Mouse (Mus musculus) G1E (cell line): ENCODE measurements at regions not wholly inside any gene's neighbourhood (a gene's known extent, or its start where the extent isn't known, plus 50 kb on each side); places are given as distances from the start of the nearest gene placed in this dataset.
"Not testable (repeated sequence)": the region's sequence is repeated elsewhere in the genome, so short reads cannot be mapped to it uniquely, and the experiment has no call there.

Experiments used
- ATAC-seq: 2 replicates; pipeline ENCODE4 v1.8.0; 2016; ENCODE audit warnings: mild to moderate bottlenecking; ENCODE audit not compliant: insufficient number of reproducible peaks, poor library complexity, low FRiP score, severe bottlenecking; ENCODE audit errors: extremely low read depth
- DNase-seq: peaks from one replicate; pipeline ENCODE4 v3.0.0; 2012; ENCODE audit warnings: low spot score
- H3K27me3 ChIP-seq: 2 replicates; pipeline ENCODE4 v1.6.1; 2012; ENCODE audit warnings: mild to moderate bottlenecking, low read length, inconsistent platforms; ENCODE audit not compliant: insufficient read depth
- H3K36me3 ChIP-seq: replicated peaks from 2 replicates; pipeline ENCODE3; 2012; ENCODE audit warnings: mild to moderate bottlenecking, inconsistent platforms
- H3K4me1 ChIP-seq: 2 replicates; pipeline ENCODE4 v1.6.1; 2012; ENCODE audit warnings: low read depth, low read length, inconsistent platforms, mixed read lengths; ENCODE audit not compliant: insufficient read depth
- H3K4me3 ChIP-seq: 2 replicates; pipeline ENCODE4 v1.5.1; 2012; ENCODE audit warnings: low read depth, mild to moderate bottlenecking, inconsistent platforms, low read length, moderate library complexity, mixed read lengths
- H3K9me3 ChIP-seq: replicated peaks from 2 replicates; pipeline ENCODE4 v1.6.1; 2012; ENCODE audit warnings: inconsistent platforms
- CTCF ChIP-seq: IDR thresholded peaks from 2 replicates; pipeline ENCODE4 v1.5.1; 2012; ENCODE audit warnings: low read depth, low read length, inconsistent platforms, mixed read lengths
- GATA1 ChIP-seq: IDR thresholded peaks from 2 replicates; pipeline ENCODE4 v1.6.1; 2012; ENCODE audit warnings: borderline replicate concordance, low read length, inconsistent platforms, mixed read lengths
- GATA2 ChIP-seq: IDR thresholded peaks from 2 replicates; pipeline ENCODE4 v1.6.1; 2012; ENCODE audit warnings: low read depth, low read length, inconsistent platforms, borderline replicate concordance
- POLR2AphosphoS5 ChIP-seq: IDR thresholded peaks from 2 replicates; pipeline ENCODE4 v1.6.1; 2012; ENCODE audit warnings: low read depth, low read length, inconsistent platforms; ENCODE audit not compliant: insufficient replicate concordance
- TAL1 ChIP-seq: conservative IDR thresholded peaks from 2 replicates; pipeline ENCODE4 v1.6.1; 2012; ENCODE audit warnings: low read depth, low read length, inconsistent platforms, mixed read lengths

DNA sequence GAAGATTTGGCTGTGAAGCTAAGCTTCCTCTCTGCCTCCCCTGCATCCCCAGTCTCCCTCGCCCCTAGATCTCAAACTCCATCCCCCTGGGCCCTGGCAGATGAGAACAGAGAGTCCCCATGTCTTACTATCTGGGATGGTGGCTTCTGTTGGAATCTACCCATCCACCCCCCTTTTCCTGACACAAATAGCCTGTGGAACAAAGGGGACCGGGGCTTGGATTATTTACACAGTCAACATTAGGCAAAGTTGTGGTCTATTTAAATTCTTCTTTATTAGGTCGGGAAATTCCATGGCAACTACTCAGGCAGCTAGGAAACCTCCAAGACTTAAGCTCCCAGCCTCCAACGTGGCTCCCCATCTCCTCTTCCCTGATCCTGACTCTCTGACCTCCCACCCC is 279.9 kb downstream of the Cyp26b1 start:
- peaks cover 3% of the 10 kb centered on the region; the same call in 1 of the 2 replicates for H3K27me3 ChIP-seq
- H3K36me3 ChIP-seq, result no peaks in the 10 kb centered on the region
- DNase-seq (no peak), ATAC-seq (no peak)
- TF ChIP-seq CTCF (no peak), GATA1 (no peak), POLR2AphosphoS5 (no peak), GATA2 (no peak), TAL1 (no peak)
- no peaks in the 10 kb centered on the region for H3K9me3 ChIP-seq
- H3K4me3 ChIP-seq, result no peak overlapping the region
- no peaks in the 10 kb centered on the region for H3K4me1 ChIP-seq

DNA sequence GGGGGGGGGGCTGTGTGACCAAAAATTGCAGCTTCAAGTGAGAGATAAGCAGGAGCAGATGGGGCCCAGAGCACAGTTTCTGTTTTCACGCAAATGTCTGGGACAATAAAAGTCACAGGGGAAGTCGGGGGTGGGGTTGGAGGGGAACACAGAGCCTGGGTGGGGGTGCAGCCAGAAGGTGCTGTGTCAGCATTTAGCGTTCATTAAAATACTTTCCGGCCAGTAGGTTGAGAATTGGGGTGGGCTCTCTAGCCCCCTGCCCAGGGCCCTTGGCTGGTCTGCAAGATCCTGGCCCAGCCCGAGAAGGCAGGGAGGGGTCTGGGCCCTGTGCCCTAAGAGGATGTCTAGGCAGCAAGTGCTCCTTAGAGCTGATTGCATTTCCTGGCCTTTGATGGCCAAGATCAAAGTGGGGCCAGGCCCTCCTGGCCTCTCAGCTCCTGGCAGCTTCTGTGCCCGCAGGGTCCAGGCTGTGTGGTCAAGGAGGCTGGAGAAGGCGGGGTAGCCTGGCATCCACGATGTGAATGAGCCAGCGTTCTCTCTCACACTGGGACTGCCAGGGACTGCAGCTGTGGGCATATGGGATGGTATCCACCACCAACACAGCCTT is 283.0 kb downstream of the Cyp26b1 start:
- peaks cover 3% of the 10 kb centered on the region; the same call in 1 of the 2 replicates for H3K27me3 ChIP-seq
- TF ChIP-seq CTCF (no peak), POLR2AphosphoS5 (no peak), GATA1 (no peak), TAL1 (no peak), GATA2 (no peak)

DNA sequence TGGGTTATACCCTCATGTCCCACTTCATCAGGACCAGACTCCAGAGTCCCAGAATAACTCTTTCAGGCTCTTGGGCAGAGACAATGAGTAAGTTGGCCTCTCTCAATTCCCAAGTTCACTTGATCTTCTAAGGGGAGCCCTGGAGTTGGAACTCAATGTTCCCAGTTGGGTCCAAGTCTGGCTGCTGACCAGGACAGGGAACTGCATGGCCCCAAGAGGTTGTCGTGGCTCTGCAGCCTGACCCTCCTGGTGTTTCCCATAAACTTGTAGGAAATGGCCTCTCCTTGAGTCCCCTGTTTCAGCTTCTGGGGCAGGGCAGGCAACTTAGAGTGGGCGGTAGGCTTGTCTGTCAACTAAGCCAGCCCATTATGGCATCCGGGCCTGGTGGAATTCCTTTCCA is 286.2 kb downstream of the Cyp26b1 start:
- no peaks in the 10 kb centered on the region for H3K9me3 ChIP-seq
- TF ChIP-seq CTCF (no peak), GATA1 (no peak), POLR2AphosphoS5 (no peak), TAL1 (no peak), GATA2 (no peak)
- H3K36me3 ChIP-seq, result no peaks in the 10 kb centered on the region
- peaks cover 3% of the 10 kb centered on the region; the same call in 1 of the 2 replicates for H3K27me3 ChIP-seq
- ATAC-seq (no peak), DNase-seq (no peak)
- H3K4me1 ChIP-seq, result no peaks in the 10 kb centered on the region
- H3K4me3 ChIP-seq, result no peak overlapping the region

More for the DNA sequence above, 283.0 kb downstream of the Cyp26b1 start:
- H3K4me1 ChIP-seq, result no peaks in the 10 kb centered on the region
- ATAC-seq (no peak), DNase-seq (no peak)
- no peaks in the 10 kb centered on the region for H3K9me3 ChIP-seq
- H3K4me3 ChIP-seq, result no peak overlapping the region
- H3K36me3 ChIP-seq, result no peaks in the 10 kb centered on the region

DNA sequence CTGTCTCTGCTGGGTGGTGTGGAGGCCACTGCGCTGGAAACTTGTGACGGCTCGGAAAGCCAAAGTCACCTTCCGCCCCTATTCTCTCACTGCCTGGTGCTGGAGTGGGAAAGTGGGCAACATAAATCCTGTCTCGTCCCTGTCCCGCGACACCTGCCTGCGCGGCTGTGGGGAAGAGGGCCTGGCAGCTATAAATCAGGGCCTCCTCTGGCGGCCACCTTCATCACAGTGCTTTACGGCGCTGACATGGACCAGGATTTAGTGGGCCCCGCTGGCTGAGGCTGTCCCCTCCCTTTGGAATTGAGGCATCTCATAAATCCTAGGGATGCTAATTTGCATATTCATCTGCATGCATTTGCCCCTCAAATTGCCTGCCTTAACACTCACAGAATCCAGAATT is 287.1 kb downstream of the Cyp26b1 start:
- no peak for ATAC-seq
- TF ChIP-seq POLR2AphosphoS5 (no peak), CTCF (no peak), GATA1 (no peak), TAL1 (no peak), GATA2 (no peak)
- peaks cover 3% of the 10 kb centered on the region; the same call in 1 of the 2 replicates for H3K27me3 ChIP-seq

DNA sequence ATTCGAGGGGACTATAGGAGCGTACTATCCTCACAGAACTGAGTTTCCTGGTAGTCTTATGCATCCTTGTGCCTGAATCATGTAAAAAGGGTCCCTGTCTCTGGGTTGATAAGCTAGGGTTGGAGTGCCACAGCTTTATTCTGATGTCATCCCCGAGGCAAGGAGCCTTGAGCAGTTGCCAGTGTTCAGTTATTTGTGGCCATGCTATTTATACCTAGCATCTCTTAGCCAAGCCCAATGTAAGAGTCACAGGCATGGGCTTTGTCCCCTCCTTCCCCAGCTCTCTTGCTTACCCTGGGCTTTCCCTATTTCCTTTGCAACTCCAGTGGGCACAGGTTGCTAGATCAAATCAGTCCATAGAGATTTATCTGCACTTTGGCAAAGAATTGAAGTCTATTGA is 288.6 kb downstream of the Cyp26b1 start:
- Histone ChIP-seq H3K9me3 (no peaks in the 10 kb centered on the region), H3K4me1 (no peaks in the 10 kb centered on the region), H3K27me3 (no peaks in the 10 kb centered on the region), H3K36me3 (no peaks in the 10 kb centered on the region), H3K4me3 (no peak overlapping the region)
- no peak for TF ChIP-seq GATA1
- no peak for TF ChIP-seq TAL1
- no peak for TF ChIP-seq CTCF
- no peak for TF ChIP-seq GATA2
- TF ChIP-seq POLR2AphosphoS5, result no peak
- no peak for ATAC-seq
- no peak for DNase-seq

More for the DNA sequence above, 287.1 kb downstream of the Cyp26b1 start:
- Histone ChIP-seq H3K36me3 (no peaks in the 10 kb centered on the region), H3K9me3 (no peaks in the 10 kb centered on the region), H3K4me1 (no peaks in the 10 kb centered on the region), H3K4me3 (no peak overlapping the region)
- DNase-seq, result no peak

DNA sequence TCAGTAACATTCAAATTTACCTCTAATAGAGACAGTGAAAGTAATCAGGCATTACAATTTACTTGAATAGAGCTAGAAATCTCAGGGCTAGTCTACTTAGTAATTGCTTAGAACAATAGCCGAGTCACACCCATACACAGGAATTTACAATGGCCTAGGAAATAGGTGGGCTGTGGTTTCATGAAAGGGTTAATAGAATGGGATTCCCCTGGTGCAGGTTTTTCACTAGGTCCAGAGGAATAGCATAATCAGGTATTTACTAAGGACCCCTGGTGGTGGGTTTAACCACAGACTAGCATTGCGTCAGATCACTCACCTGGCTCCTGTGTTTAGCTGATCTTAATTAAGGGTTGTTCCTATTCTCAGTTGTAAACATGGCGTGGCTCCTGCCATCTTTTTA is 290.8 kb downstream of the Cyp26b1 start:
- not testable (repeated sequence) for ATAC-seq, DNase-seq

DNA sequence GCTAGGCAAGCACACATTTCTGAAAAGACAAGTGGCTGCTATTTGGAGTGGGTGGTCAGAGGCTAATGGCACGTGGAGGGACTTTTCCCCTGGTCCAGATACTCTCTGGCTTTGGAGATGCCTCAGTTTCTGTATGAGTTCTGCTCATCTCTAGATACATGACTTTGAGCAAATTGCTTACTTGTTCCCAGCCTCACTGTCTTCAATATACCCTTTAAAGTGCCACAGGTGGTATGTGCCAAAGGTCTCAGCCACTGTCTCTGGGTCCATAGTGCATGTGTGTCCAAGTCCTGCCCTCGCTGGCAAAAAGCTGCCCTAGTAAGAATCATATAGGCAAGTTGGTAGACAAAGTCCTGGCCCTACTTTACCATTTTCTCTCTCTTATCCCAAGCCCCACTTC is 291.5 kb downstream of the Dysf start:
- no peak overlapping the region for H3K4me3 ChIP-seq
- TF ChIP-seq TAL1, result no peak
- TF ChIP-seq POLR2AphosphoS5, result no peak
- TF ChIP-seq GATA2, result no peak
- TF ChIP-seq CTCF, result no peak
- TF ChIP-seq GATA1, result no peak
- no peaks in the 10 kb centered on the region for H3K36me3 ChIP-seq
- no peaks in the 10 kb centered on the region for H3K4me1 ChIP-seq
- no peak for DNase-seq
- ATAC-seq, result no peak
- no peaks in the 10 kb centered on the region for H3K9me3 ChIP-seq
- no peaks in the 10 kb centered on the region for H3K27me3 ChIP-seq

More for the DNA sequence above, 290.8 kb downstream of the Cyp26b1 start:
- H3K4me3 ChIP-seq, H3K36me3 ChIP-seq, H3K4me1 ChIP-seq, H3K9me3 ChIP-seq, H3K27me3 ChIP-seq: not testable (repeated sequence)
